Mouse (Mus musculus) ES-E14 (cell line): Measurements from ENCODE around the gene Tcl1b1.
"Not testable (repeated sequence)": the region's sequence is repeated elsewhere in the genome, so short reads cannot be mapped to it uniquely, and the experiment has no call there.

ENCODE experiments used
- CHD2 ChIP-seq: IDR thresholded peaks from 2 replicates; pipeline ENCODE4 v1.6.1; 2014; ENCODE audit warnings: mild to moderate bottlenecking, low read depth, low read length, inconsistent platforms
- HCFC1 ChIP-seq: IDR thresholded peaks from 2 replicates; pipeline ENCODE4 v1.6.1; 2012; ENCODE audit warnings: low read length, inconsistent platforms, borderline replicate concordance; ENCODE audit not compliant: insufficient read depth
- ZC3H11A ChIP-seq: IDR thresholded peaks from 2 replicates; pipeline ENCODE4 v1.6.1; 2012; ENCODE audit warnings: low read depth, mild to moderate bottlenecking, inconsistent platforms, low read length, borderline replicate concordance

DNA sequence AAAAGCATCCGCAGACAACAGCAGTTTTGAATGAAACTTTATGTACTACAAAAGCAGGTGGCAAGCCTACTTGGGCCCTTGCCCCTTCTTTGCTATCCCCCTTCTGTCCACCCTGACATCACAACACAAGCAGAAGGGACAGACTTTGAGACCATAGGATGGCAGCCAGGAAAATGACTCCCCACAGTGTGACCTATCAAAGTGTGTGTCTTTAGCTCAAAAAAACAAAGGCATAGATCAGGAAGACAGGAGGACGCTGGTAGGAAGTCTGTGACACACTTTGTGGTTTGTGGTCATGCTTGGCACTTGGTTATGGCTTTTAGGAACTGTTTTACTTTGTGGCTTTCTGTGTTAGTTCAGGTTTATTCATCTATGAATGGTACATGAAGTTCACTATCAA, 25.3 kb upstream of the Tcl1b1 start:
- not testable (repeated sequence) for TF ChIP-seq ZC3H11A, HCFC1, CHD2
